Mouse (Mus musculus): Measurements from ENCODE around the gene Matn4.

Matn4 gene

DNA sequence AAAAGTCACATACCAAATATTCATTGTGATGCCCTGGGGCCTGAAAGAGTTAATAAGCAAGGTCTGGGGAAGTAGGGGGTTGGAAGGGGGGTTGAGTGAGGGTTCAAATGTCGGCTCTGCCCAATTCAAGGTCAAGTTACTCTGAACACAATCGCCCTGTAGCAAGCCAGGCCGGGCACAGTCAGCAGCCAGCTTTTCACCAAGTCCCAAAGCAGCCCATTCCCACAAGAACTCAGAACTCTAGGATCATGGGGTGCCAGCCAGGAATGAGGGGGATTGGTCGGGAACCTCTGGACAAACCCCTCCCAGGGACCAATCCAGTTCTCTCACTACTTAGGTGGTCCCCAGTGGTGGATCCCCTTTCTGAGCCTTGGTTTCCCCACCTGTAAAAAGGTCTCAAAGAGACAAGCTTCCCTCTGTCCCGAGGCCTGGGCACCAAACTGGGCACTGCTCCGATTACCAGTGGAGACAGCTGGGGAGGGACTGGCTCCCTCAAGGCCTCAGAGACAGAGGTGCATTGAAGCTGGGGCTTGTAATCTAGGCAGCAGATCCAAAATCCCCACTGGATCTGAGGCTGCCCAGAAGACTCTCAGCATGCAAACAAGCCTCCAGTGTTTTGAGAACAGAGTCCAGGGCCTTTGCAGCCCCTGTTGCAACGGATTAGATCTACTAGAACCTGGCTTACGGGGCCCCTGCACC, 31.4 kb upstream of the Matn4 start:
- no peak for DNase-seq (ENCODE audit: low spot score)

DNA sequence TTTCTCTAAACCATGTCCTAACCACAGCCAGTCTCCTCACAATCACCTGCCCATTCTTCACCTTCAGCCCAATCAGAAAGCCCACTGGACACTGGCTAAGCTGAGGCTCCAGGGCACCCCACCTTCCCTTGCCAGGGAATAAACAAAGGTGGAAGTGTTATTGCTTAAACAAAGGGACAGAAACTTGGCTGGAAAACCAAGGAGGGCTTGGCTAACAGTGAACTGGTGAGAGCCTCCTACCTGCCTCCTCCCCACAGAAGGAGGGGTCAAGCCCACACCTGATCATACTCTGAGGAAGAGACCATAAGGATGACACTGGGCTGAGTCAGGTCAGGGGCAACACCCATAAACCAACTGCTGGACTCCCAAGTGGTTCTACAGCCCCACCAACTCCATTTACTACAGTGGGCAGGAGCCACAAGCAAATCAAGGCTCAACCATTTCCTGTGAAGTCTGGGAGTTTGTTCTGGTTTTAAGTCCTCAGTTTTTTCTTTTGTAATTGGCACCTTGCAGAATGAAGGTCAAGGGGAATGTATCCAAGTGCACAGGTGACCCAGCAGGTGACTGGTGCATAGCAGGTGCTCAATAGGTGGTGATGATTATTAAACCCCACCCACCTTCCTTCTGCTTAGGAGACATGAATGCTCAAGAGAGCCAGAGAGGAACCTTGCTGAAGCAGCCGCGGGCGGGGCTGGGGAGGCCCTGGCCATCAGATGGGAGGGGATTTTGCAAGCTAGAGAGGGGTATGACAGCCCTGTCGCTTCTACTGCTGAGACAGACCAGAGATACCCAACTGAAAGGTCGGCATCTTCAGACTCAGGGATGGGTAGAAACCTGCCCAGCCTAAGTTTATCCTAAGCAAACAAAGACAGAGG, 30.5 kb upstream of the Matn4 start:
- DNase-seq (ENCODE audit: low spot score): no peak

DNA sequence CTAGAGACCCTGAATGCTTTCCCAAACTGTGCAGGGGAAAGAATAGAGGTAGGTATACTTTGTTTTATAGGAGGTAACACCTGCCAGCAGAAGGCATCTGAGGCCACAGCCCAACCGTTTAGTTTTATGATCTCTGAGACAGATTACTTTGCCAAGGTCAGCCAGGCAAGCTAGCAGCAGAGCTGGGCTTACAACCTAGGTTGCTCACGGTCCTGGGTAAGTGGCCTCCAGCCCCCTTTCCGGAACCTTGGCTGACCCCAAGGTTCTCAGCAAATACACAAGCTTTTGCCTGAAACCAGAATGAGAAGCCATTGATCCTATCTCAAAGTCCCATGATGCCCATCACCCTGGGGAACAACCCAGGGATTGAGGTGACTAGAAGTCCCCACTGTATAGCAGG, 29.7 kb upstream of the Matn4 start:
- no peak for DNase-seq (ENCODE audit: low spot score)

DNA sequence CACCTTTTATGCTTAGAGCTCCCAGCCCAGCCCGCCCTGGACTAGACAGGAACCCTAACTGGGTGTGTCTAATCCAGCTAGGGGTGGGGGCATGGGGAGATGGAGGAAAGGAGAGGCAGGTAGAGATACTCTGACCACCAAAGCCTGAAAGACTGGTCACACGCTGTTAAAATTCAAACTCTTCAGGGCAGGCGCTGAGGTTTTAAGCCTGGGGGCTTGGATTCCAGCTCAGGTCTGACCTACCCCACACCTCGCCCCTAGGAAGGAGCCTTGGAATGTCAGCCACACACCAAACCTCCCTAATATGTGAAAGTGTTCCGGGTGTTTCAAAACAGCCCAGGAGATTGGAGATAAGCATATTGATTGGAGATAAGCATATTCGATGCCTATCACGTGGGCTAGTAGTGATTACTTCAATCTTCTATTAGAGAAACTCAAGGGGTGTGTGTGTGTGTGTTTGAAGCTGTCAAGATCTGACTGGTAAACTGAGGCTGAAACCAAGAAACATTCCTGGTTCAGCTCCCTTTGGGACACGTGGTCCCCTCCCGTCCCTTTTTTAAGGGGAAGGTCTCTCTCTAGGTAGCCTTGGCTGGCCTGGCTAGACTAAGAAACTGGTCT, 28.4 kb upstream of the Matn4 start:
- DNase-seq (ENCODE audit: low spot score): no peak

DNA sequence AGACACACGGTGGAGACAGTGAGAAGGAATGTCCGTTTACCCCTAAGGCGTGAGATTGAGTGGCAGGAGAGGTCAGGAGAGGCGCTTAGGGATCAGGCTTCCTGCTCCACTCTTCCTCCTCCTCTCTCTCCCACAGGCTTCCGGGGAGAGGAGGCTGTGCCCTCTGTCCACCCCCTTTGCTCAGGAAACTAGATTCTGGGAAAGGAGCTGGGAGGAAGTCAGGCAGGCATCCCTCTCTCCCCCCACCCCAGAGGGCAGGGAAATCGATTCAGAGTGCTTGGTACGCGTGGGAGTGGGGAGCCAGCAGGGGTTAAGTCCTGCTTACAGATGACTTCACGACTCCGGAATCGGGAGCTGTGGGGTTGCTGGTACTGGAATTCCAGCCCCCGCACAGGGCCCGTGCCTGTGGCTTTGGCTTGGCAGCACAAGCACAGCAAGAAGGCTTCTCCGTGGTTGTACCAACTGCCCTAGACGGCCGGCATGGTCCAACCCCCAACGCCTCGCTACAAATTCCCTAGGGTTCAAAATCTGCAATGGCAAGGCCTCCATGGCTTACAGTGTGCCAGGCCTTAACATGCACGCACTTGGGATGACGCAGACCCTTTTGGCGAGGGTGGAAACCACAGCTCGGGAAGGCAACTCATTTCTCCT, 27.7 kb upstream of the Matn4 start:
- no peak for DNase-seq (ENCODE audit: low spot score)

DNA sequence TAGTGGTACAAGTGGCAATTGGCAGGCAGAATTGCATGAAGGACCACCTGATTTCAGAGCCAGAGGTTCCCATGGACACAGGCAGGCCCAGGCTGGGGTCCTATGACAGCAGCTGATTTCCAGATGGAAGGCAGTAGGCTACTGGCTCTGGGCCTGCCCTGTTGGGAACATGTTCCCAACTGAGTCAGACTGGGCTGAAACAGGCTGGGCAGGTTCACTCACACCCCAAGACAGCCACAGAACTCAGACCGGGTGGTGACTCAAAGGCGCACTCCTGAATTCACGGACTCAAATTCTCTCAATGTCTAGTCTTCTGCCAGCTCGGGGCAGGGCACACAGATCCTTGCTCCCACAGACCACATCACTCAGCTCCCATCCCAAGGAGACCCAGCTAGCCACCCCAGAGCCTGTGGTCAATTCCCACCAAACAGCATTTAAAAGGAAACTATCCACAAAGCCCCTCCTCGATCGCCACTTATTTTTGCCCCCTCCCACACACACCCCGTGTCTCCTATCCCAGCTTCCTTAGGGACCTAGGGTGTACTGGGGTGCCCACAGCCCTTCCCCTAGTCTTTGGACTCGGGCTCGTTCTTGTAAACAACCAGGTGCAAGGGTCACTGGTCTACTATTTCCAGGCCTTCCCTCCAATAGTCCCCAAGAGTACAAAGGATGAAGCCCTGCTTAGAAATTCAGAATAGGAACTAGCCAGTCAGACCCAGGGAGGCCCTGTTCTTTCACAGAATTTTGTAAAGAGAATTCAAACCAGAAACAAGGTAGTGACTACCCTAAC, 26.9 kb upstream of the Matn4 start:
- no peak for DNase-seq (ENCODE audit: low spot score)

DNA sequence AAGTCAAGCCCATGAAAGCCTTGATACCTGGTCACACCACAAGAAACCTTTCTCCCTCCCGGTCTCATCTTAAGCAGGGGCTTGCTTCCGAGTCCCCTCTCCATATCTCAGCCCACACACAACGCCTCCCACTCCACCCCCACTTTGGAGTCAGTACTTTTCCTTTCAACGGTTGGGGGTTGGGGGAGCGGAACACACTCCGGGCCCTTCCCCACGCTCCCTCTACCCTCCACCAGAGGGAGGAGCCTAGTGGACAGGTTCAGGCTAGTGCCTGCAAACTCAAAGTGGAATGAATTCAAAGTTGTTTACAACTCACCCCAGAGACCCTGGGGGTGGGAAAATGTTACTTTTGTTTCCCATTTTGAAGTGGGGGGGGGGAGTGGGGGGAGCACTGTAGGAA, 25.7 kb upstream of the Matn4 start:
- no peak for DNase-seq (ENCODE audit: low spot score)

DNA sequence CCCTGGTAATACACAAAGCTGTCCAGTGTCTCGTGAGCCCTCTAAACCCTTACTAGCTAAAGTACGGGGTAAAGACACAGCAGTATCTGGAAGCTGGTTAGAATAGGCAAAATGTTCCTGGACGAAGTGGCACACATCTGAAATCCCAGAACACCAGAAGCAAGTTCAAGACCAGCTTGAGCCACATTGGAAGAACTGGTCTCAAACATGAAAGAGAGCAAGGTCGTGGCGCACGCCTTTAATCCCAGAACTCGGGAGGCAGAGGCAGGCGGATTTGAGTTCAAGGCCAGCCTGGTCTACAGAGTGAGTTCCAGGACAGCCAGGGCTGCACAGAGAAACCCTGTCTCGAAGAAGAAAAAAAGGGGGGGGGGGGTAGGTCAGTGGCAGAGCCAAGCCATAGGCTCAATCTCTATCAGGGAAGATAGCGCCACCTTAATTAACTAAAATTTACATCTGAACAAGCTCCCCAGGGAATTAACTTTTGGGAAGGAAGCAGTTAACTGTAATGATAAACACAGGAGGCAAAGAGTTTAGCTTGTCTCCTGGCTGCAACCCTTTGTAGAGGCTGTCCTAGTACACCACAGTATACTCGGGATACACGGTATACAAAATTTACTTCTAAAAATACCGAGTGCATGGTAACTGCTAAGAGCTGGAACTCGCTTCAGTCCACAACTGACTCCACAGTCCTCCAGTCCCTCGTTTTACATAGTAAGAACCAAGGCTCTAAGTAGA, 25.1 kb upstream of the Matn4 start:
- DNase-seq (ENCODE audit: low spot score): no peak

DNA sequence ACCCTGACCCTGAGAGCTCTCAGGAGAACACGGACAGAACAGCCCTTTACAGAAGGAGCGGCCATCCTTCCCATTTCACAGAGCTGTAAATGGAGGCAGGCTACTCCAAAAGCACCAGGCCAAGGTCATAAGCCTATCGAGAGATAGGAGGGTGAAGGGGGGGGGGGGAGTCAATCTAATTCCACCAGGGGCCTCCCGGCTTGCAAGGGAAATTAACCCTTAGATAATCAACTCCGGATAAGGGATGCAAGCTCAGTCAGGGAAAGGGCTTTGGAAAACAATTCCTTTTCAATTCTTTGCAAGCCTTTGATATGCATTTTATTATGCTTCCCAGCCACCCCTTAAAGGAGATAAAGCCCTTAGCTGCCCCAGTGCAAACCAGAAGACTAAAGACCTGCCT, 23.5 kb upstream of the Matn4 start:
- DNase-seq (ENCODE audit: low spot score): no peak

DNA sequence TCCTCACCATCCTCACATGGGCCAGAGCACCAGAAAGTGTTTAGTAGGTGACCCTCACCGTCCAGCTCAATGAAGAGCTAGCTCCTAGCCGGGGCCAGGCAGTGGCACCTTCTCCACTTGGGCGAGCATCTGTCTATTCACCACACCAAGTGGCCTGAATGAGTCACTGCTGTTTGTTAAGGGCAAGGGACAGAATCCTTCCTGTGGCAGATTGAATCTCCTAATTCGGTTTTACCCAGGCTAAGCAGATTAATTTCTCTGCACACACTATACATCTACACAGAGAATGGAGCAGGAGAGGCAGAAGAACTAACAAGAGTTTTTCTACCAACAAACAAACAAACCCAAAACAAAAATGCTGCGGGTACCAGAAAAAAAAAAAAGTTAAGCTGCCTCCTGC, 22.0 kb upstream of the Matn4 start:
- DNase-seq (ENCODE audit: low spot score): no peak

DNA sequence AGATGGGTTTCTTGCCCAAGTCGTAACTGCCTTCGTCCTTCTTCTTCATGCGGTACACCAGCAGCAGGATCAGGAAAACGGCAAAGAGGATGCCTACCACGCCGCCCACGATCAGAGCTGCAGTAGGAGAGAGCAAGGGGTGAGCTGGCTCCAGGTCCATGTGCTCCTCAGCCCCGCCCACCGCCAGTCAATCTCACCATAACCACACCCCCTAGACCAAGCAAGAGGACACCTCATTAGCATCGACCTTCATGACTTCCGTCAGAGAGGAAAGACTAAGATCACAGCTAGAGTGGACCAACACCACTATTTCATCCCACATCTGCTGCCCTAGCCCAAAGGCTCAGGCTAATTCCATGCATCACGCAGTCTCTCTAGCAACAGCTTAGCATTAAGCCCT, 21.2 kb upstream of the Matn4 start:
- no peak for DNase-seq (ENCODE audit: low spot score)

DNA sequence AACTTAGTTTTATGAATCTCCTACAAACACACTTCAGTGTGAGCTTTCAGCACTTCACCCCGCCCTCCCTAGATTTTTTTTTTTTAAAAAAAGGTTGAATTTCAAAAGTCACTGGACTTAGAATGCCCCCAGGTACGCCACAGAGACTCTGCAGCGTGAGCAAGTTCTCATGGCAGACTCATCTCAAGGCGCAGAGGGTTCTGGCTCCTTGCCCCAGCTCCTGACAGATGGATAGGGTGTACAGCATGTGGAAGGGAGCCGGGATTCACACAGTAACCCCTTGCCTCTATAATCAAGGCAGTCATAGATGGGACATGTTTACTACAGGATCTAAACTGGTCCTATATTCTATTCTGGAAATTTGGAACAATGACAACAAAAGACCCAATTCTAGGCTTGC, 20.4 kb upstream of the Matn4 start:
- no peak for DNase-seq (ENCODE audit: low spot score)

DNA sequence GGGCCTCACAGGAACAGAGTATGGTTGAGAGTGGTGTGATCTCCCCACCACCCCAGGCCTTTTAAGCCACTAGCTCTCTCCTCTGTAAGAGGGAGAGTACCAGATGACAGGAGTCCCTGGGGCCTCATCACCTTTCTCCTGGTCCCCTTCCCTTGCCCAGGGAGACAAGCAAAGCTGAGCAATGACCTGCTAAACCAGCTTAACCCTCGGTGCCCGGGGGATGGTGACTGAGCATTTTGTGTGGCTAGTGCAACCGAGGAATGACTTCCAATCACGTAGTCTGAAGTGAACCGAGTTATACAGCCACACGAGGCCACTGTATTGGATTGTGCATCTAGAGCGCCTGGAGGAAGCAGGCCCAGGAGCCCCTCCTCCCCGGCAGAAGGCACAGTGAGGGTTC, 19.4 kb upstream of the Matn4 start:
- no peak for DNase-seq (ENCODE audit: low spot score)

DNA sequence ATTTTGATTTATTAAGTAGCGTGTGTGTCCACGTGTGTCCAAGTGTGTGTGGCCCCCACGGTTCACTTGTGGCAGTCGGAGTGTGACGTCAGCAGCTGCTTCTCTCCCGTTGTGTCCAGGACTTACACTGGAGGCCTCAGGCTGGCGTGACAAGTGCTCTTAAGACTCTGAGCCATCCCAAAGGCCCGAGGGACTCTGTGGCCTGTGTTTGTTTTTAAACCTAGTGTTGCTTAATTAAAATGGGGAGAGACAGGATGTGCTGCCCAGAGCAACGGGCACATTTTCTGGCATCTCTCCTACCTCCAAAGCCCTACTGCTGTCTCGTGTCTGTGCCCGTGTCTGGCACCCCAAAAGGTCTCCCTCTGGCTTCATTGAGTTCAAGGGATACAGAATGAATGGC, 18.5 kb upstream of the Matn4 start:
- no peak for DNase-seq (ENCODE audit: low spot score)

DNA sequence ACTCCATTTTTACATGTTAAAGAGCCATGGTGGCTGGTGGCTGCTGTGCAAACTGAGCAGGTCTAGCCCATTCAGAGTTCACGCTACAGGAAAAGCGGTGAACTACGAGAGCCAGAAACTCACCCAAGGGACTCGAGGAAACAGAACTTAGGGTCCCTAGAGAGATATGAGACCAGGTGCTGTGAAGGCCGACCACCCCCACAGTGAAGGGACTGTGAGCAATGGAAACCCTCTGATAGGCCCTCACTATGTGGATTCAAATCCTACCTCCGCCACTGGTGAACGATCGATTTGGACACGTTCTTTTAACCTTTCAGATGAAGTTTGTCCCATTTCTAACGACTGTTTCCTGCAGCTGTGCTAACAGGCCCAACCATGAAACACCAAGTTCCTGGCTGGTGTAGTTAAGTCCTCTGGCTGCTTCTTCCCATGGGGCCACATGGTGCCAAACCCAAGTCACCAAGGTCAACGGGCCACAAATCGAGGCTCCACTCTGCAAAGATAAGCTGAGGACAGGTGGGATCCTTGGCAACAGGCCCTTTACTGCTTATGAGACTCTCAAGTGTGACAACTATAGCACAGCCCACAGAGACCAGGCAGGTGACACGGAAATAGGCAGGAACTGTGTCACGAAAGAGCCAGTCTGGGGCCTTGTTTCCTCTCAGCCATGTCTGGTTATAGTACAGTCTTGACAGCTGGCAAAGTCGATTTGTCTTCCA, 17.9 kb upstream of the Matn4 start:
- DNase-seq (ENCODE audit: low spot score): no peak

DNA sequence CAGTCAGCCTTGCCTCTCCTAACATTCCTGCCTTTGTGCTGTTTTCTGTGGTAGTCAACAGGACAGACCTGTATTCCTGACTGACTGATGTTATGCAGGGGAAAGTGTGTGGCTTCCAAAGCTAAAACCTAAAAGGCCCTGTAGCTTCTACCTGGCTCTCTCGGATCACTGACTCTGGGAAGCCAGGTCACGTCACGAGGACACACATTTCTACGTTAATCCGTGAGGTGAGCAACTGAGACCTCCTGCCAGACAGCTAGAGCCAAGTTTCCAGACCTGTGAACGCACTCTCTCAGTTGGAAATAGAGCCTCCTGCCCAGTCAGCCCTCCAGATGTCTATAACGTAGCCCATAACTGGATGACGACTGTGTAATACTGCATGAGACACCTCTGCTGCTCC, 17.0 kb upstream of the Matn4 start:
- DNase-seq (ENCODE audit: low spot score): no peak

DNA sequence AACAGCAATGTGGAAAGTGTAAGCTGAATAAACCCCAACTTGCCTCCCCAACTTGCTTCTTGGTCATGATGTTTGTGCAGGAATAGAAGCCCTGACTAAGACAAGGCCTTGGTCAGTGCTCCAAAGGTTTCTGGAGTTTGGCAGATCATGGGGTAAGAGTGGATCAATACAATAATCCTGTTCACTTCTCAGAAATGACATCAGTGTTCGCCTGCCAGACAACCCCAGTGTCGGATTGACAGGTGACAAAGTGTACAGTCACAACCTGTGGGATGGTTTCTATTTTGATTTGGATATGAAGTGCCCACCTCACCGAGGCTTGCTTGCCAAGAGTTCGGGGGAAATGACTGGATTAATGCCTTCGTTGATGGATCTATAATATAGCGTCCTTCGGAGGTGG, 16.3 kb upstream of the Matn4 start:
- DNase-seq (ENCODE audit: low spot score): no peak

DNA sequence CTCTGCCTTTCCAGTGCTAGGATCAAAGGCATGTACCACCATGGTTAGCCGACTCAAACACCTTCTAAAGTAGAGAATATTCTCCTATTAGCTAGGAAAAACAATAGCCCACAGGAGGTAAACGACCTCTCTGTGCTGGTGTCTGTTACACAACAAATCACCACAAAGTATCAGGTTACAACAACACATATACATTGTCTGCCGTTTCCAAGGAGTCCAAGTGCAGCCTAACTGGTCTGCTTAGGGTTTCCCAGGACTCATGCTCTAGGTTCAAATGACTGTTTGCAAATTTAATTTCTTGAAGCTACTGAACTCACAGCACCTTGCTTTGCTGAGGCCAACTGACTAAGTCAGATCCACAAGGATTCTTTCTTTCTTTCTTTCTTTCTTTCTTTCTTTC, 14.5 kb upstream of the Matn4 start:
- DNase-seq (ENCODE audit: low spot score): no peak

DNA sequence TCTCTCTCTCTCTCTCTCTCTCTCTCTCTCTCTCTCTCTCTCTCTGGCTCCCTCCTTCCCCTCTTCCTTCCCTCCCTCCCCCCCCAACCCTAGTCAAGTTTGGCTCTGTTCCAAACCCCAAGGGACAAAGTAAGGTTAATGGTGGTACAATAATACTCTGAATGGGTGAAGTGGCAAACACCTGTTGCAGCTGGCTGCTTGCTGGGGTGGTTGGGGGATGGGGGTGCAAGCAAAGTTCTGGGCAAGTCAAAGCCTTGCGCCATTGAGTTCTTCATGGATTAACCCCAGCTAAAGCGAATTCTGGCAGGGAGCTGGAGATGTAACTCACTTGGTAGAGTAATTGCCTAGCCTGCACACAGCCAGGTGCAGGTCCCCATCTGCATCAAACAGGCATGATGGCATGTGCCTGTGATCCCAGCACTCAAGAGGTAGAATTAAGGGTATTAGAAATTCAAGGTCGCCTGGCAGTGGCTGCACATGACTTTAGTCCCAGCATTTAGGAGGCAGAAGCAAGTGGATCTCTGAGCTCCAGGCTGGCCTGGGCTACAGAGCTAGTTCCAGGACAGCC, 13.4 kb upstream of the Matn4 start:
- no peak for DNase-seq (ENCODE audit: low spot score)

DNA sequence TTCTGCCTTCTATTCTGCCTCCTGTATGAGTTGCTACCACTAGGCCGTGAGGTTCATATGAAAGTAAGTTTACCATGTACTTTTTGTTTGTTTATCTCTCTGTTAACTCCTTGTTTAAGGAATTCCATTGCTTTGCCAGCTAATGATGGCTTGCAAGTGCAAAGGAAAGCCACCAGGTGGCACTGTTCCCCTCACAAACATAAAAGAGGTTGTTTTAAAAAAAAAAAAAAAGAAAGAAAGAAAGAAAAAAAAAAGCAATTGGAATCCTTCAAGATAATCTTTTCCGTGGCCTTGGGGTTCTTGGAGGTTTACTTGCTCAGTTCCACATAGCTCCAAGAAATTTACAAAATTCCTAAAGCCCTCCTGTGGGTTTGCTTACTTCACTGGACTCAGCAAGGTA, 12.2 kb upstream of the Matn4 start:
- no peak for DNase-seq (ENCODE audit: low spot score)

Measured in left cerebral cortex, adult 11 months (tissue).